Mouse (Mus musculus): Measurements from ENCODE around the gene Usp7. TPM values are rescaled to one million over a fixed set of nuclear protein-coding genes. Genes with fewer than 3 reads are reported as not detected.

The Usp7 gene
- polyA plus RNA-seq, 1 experiment from 2014 or later = 16.9 TPM

GRCm38 (mm10) chr16:8663606-8664539 lies 128.2 kb downstream of the Usp7 start:
- Histone ChIP-seq H3K4me1 (ENCODE audit: control insufficient read depth, insufficient read depth, low read length) (peaks cover 32% of the 10 kb centered on the region), H3K9ac (ENCODE audit: low read length) (no peak overlapping the region), H3K27ac (ENCODE audit: low read length) (peak overlapping the region; percentile 9; the same call in 1 of the 2 replicates), H3K27me3 (ENCODE audit: control insufficient read depth, insufficient read depth, low read length) (no peaks in the 10 kb centered on the region), H3K4me3 (ENCODE audit: low read length) (no peak overlapping the region), H3K4me2 (ENCODE audit: low read depth, low read length) (no peak overlapping the region), H3K9me3 (replicated peaks; ENCODE audit: control insufficient read depth, low read length) (no peaks in the 10 kb centered on the region), H3K36me3 (ENCODE audit: control insufficient read depth, insufficient read depth) (peaks cover 18% of the 10 kb centered on the region)
- 80% methylated on average over 24 of the region's 24 CpGs for WGBS
- ATAC-seq (replicated peaks; ENCODE audit: extremely low read depth, insufficient read depth, low FRiP score) = no peak

- no peak overlapping the region for H3K4me3 ChIP-seq (ENCODE audit: low read length)
- ATAC-seq (replicated peaks; ENCODE audit: extremely low read depth, insufficient read depth, low FRiP score) = no peak
- H3K27ac ChIP-seq (ENCODE audit: low read length) = no peak overlapping the region; the same call in 1 of the 2 replicates
- H3K4me2 ChIP-seq (ENCODE audit: low read depth, low read length) = no peak overlapping the region
- H3K36me3 ChIP-seq (ENCODE audit: control insufficient read depth, insufficient read depth) = peaks cover 18% of the 10 kb centered on the region
- H3K4me1 ChIP-seq (ENCODE audit: control insufficient read depth, insufficient read depth, low read length) = peaks cover 23% of the 10 kb centered on the region
- no peaks in the 10 kb centered on the region for H3K9me3 ChIP-seq (replicated peaks; ENCODE audit: control insufficient read depth, low read length)
- no peaks in the 10 kb centered on the region for H3K27me3 ChIP-seq (ENCODE audit: control insufficient read depth, insufficient read depth, low read length)
- WGBS = 67% methylated on average over 2 of the region's 2 CpGs
- H3K9ac ChIP-seq (ENCODE audit: low read length) = no peak overlapping the region
Observed at GRCm38 (mm10) chr16:8663022-8663421, 129.1 kb downstream of the Usp7 start.

- H3K4me3 ChIP-seq (ENCODE audit: low read length) = no peak overlapping the region
- H3K9me3 ChIP-seq (replicated peaks; ENCODE audit: control insufficient read depth, low read length) = no peaks in the 10 kb centered on the region
- no peak for ATAC-seq (replicated peaks; ENCODE audit: extremely low read depth, insufficient read depth, low FRiP score)
- WGBS = 90% methylated on average over 4 of the region's 4 CpGs
- H3K27ac ChIP-seq (ENCODE audit: low read length) = no peak overlapping the region
- no peaks in the 10 kb centered on the region for H3K4me1 ChIP-seq (ENCODE audit: control insufficient read depth, insufficient read depth, low read length)
- H3K27me3 ChIP-seq (ENCODE audit: control insufficient read depth, insufficient read depth, low read length) = no peaks in the 10 kb centered on the region
- peaks cover 29% of the 10 kb centered on the region for H3K36me3 ChIP-seq (ENCODE audit: control insufficient read depth, insufficient read depth)
- no peak overlapping the region for H3K4me2 ChIP-seq (ENCODE audit: low read depth, low read length)
- H3K9ac ChIP-seq (ENCODE audit: low read length) = no peak overlapping the region
Observed at GRCm38 (mm10) chr16:8658764-8659163, 133.3 kb downstream of the Usp7 start.

GRCm38 (mm10) chr16:8658349-8658748 lies 133.8 kb downstream of the Usp7 start:
- no peak for ATAC-seq (replicated peaks; ENCODE audit: extremely low read depth, insufficient read depth, low FRiP score)
- Histone ChIP-seq H3K27me3 (ENCODE audit: control insufficient read depth, insufficient read depth, low read length) (no peaks in the 10 kb centered on the region), H3K9ac (ENCODE audit: low read length) (no peak overlapping the region), H3K9me3 (replicated peaks; ENCODE audit: control insufficient read depth, low read length) (no peaks in the 10 kb centered on the region), H3K4me2 (ENCODE audit: low read depth, low read length) (no peak overlapping the region), H3K4me1 (ENCODE audit: control insufficient read depth, insufficient read depth, low read length) (no peaks in the 10 kb centered on the region), H3K4me3 (ENCODE audit: low read length) (no peak overlapping the region), H3K36me3 (ENCODE audit: control insufficient read depth, insufficient read depth) (peaks cover 27% of the 10 kb centered on the region), H3K27ac (ENCODE audit: low read length) (no peak overlapping the region)
- WGBS = 79% methylated on average over 4 of the region's 4 CpGs

GRCm38 (mm10) chr16:8656256-8656655 lies 135.9 kb downstream of the Usp7 start:
- 87% methylated on average over 2 of the region's 2 CpGs for WGBS
- Histone ChIP-seq H3K9me3 (replicated peaks; ENCODE audit: control insufficient read depth, low read length) (no peaks in the 10 kb centered on the region), H3K27ac (ENCODE audit: low read length) (no peak overlapping the region), H3K27me3 (ENCODE audit: control insufficient read depth, insufficient read depth, low read length) (no peaks in the 10 kb centered on the region), H3K4me1 (ENCODE audit: control insufficient read depth, insufficient read depth, low read length) (no peaks in the 10 kb centered on the region), H3K4me2 (ENCODE audit: low read depth, low read length) (no peak overlapping the region), H3K9ac (ENCODE audit: low read length) (no peak overlapping the region), H3K36me3 (ENCODE audit: control insufficient read depth, insufficient read depth) (peaks cover 34% of the 10 kb centered on the region), H3K4me3 (ENCODE audit: low read length) (no peak overlapping the region)
- ATAC-seq (replicated peaks; ENCODE audit: extremely low read depth, insufficient read depth, low FRiP score) = no peak

GRCm38 (mm10) chr16:8655599-8655998 lies 136.5 kb downstream of the Usp7 start:
- Histone ChIP-seq H3K27ac (ENCODE audit: low read length) (no peak overlapping the region), H3K4me1 (ENCODE audit: control insufficient read depth, insufficient read depth, low read length) (no peaks in the 10 kb centered on the region), H3K4me3 (ENCODE audit: low read length) (no peak overlapping the region), H3K9me3 (replicated peaks; ENCODE audit: control insufficient read depth, low read length) (no peaks in the 10 kb centered on the region), H3K4me2 (ENCODE audit: low read depth, low read length) (no peak overlapping the region), H3K36me3 (ENCODE audit: control insufficient read depth, insufficient read depth) (peaks cover 31% of the 10 kb centered on the region), H3K27me3 (ENCODE audit: control insufficient read depth, insufficient read depth, low read length) (no peaks in the 10 kb centered on the region), H3K9ac (ENCODE audit: low read length) (no peak overlapping the region)
- 77% methylated on average over 9 of the region's 9 CpGs for WGBS
- ATAC-seq (replicated peaks; ENCODE audit: extremely low read depth, insufficient read depth, low FRiP score) = no peak

GRCm38 (mm10) chr16:8655108-8655507 lies 137.0 kb downstream of the Usp7 start:
- H3K27me3 ChIP-seq (ENCODE audit: control insufficient read depth, insufficient read depth, low read length) = no peaks in the 10 kb centered on the region
- H3K36me3 ChIP-seq (ENCODE audit: control insufficient read depth, insufficient read depth) = peaks cover 28% of the 10 kb centered on the region
- no peak overlapping the region for H3K4me2 ChIP-seq (ENCODE audit: low read depth, low read length)
- no peak overlapping the region for H3K9ac ChIP-seq (ENCODE audit: low read length)
- 83% methylated on average over 6 of the region's 6 CpGs for WGBS
- H3K4me1 ChIP-seq (ENCODE audit: control insufficient read depth, insufficient read depth, low read length) = no peaks in the 10 kb centered on the region
- H3K4me3 ChIP-seq (ENCODE audit: low read length) = no peak overlapping the region
- no peak overlapping the region for H3K27ac ChIP-seq (ENCODE audit: low read length)
- ATAC-seq (replicated peaks; ENCODE audit: extremely low read depth, insufficient read depth, low FRiP score) = no peak
- H3K9me3 ChIP-seq (replicated peaks; ENCODE audit: control insufficient read depth, low read length) = no peaks in the 10 kb centered on the region

GRCm38 (mm10) chr16:8650007-8650406 lies 142.1 kb downstream of the Usp7 start:
- H3K9me3 ChIP-seq (replicated peaks; ENCODE audit: control insufficient read depth, low read length) = no peaks in the 10 kb centered on the region
- 89% methylated on average over 3 of the region's 3 CpGs for WGBS
- H3K27me3 ChIP-seq (ENCODE audit: control insufficient read depth, insufficient read depth, low read length) = no peaks in the 10 kb centered on the region
- H3K4me1 ChIP-seq (ENCODE audit: control insufficient read depth, insufficient read depth, low read length) = no peaks in the 10 kb centered on the region
- H3K27ac ChIP-seq (ENCODE audit: low read length) = no peak overlapping the region
- H3K36me3 ChIP-seq (ENCODE audit: control insufficient read depth, insufficient read depth) = peaks cover 46% of the 10 kb centered on the region
- no peak for ATAC-seq (replicated peaks; ENCODE audit: extremely low read depth, insufficient read depth, low FRiP score)
- H3K9ac ChIP-seq (ENCODE audit: low read length) = no peak overlapping the region
- no peak overlapping the region for H3K4me2 ChIP-seq (ENCODE audit: low read depth, low read length)
- H3K4me3 ChIP-seq (ENCODE audit: low read length) = no peak overlapping the region

GRCm38 (mm10) chr16:8645546-8645945 lies 146.6 kb downstream of the Usp7 start:
- WGBS = 86% methylated on average over 6 of the region's 6 CpGs
- H3K4me2 ChIP-seq (ENCODE audit: low read depth, low read length) = no peak overlapping the region
- H3K4me3 ChIP-seq (ENCODE audit: low read length) = no peak overlapping the region
- no peak for ATAC-seq (replicated peaks; ENCODE audit: extremely low read depth, insufficient read depth, low FRiP score)
- H3K4me1 ChIP-seq (ENCODE audit: control insufficient read depth, insufficient read depth, low read length) = no peaks in the 10 kb centered on the region
- H3K27me3 ChIP-seq (ENCODE audit: control insufficient read depth, insufficient read depth, low read length) = no peaks in the 10 kb centered on the region
- H3K9ac ChIP-seq (ENCODE audit: low read length) = no peak overlapping the region
- H3K9me3 ChIP-seq (replicated peaks; ENCODE audit: control insufficient read depth, low read length) = no peaks in the 10 kb centered on the region
- peaks cover 54% of the 10 kb centered on the region for H3K36me3 ChIP-seq (ENCODE audit: control insufficient read depth, insufficient read depth)
- no peak overlapping the region for H3K27ac ChIP-seq (ENCODE audit: low read length)
